Mouse (Mus musculus): ENCODE results near the gene Zscan4-ps1.
"Not testable (repeated sequence)": the region's sequence is repeated elsewhere in the genome, so short reads cannot be mapped to it uniquely, and the experiment has no call there.

Zscan4-ps1 gene

GRCm38 (mm10) chr7:11069591-11069990 lies at the start of gene Zscan4-ps1:
Gene Zscan4-ps1 (minus strand): TSS chr7:11069691.
- DNase-seq (ENCODE audit: low spot score in 2 of 2): not testable (repeated sequence)

Data from frontal cortex, postnatal 10 days (tissue).